Mouse (Mus musculus): ENCODE results near the gene Mief2. TPM values are rescaled to one million over a fixed set of nuclear protein-coding genes. Genes with fewer than 3 reads are reported as not detected.
A peak's percentile ranks its signal among the peaks of the same experiment; 100 is the strongest.

Gene Mief2
- polyA plus RNA-seq, 1 experiment from 2014 or later, result 8.5 TPM

DNA sequence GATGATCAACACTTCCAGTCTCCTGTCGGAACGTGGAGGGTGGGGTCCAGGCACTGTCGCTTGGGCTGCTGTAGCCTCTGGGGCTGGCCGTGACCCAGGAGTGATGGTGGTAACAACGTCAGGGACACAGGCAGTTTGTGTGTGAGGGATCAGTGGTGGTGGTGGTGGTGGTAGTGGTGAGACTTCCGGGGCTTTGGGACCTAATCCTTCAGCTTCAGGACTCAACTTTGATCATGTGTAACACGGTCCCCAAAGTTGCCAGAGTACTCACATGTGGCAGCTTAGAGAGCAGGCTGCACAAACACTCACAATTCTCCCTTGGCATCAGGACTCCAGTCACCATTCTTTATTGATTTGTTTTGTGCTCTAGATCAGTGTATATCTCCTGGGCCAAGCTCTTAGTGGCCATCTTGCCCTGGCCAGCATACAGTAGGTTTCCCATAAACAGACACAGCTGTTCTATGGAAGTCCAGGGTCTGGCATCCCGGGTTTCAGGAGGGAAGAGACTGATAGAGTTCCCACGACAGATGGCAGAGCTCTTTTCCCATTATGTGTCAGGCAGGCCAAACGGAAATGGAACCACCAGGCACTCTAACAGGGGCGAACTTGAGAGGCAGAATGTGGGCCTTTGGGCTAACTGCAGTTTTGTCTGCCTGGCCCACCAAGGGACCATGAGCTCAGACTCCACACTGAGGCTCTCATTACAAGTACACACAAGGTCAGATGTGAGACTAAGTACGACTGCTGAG lies 632 bp upstream of the Mief2 start:
- TF ChIP-seq CTCF (IDR thresholded peaks at IDR 0.05; ENCODE audit: low read depth) (no peak), EP300 (optimal IDR thresholded peaks at IDR 0.05) (no peak)
- 2% methylated on average over 12 of the region's 12 CpGs for WGBS
- H3K4me3 ChIP-seq (ENCODE audit: low read depth, low read length), result peak overlapping the region; percentile 85
- H3K9ac ChIP-seq (ENCODE audit: low read length), result peak overlapping the region; percentile 92
- ATAC-seq (ENCODE audit: low FRiP score, low TSS enrichment) (peak; percentile 1; the same call in 1 of the 2 replicates), DNase-seq (ENCODE audit: low spot score) (no peak)
- peaks cover 20% of the 10 kb centered on the region for H3K36me3 ChIP-seq (ENCODE audit: control insufficient read depth, insufficient read depth, low read length)
- H3K27me3 ChIP-seq (ENCODE audit: control insufficient read depth, insufficient read depth, low read length), result no peaks in the 10 kb centered on the region
- H3K9me3 ChIP-seq (ENCODE audit: control insufficient read depth, low read length), result no peaks in the 10 kb centered on the region
- H3K4me2 ChIP-seq (replicated peaks; ENCODE audit: low read depth), result peak overlapping the region; percentile 71
- no peaks in the 10 kb centered on the region; the same call in 1 of the 2 replicates for H3K4me1 ChIP-seq (replicated peaks; ENCODE audit: control insufficient read depth, insufficient read depth)
- peak overlapping the region; percentile 92 for H3K27ac ChIP-seq (replicated peaks)

DNA sequence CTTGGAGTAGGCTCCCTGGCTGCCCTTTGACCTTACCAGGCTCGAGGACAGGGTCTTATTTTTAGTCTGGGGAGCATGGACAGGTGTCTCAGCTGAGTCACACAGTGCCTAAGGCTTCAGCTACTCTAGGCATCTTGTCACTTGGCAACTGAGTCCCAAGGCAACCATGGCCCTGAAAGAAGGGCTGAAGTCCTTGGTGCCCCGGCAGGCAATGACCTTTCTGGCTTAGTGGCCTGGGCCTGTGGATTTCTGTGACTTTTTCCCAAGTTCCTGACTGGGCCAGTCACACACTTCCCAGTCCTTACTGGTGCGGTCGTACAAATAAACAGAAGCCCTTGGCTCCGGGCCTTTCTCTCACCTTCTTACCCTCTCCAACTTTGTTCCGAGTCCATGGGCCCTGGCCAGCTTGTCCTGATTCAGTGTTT lies 1.0 kb downstream of the Mief2 start:
- TF ChIP-seq CTCF (IDR thresholded peaks at IDR 0.05; ENCODE audit: low read depth), result no peak
- no peak for TF ChIP-seq EP300 (optimal IDR thresholded peaks at IDR 0.05)
- DNase-seq (ENCODE audit: low spot score), result no peak
- peaks cover 8% of the 10 kb centered on the region for H3K36me3 ChIP-seq (ENCODE audit: control insufficient read depth, insufficient read depth, low read length)
- H3K9me3 ChIP-seq (ENCODE audit: control insufficient read depth, low read length), result no peaks in the 10 kb centered on the region
- H3K27me3 ChIP-seq (ENCODE audit: control insufficient read depth, insufficient read depth, low read length), result no peaks in the 10 kb centered on the region
- H3K4me1 ChIP-seq (replicated peaks; ENCODE audit: control insufficient read depth, insufficient read depth), result no peaks in the 10 kb centered on the region; the same call in 1 of the 2 replicates
- 0 out of 2 replicates have a peak overlapping the region, but pooled peaks have one; percentile 85 for H3K4me3 ChIP-seq (ENCODE audit: low read depth, low read length)
- H3K4me2 ChIP-seq (replicated peaks; ENCODE audit: low read depth), result peak overlapping the region; percentile 71
- WGBS, result 61% methylated on average over 6 of the region's 6 CpGs
- peak overlapping the region; percentile 92; the same call in 1 of the 2 replicates for H3K27ac ChIP-seq (replicated peaks)
- H3K9ac ChIP-seq (ENCODE audit: low read length), result no peak overlapping the region
- ATAC-seq (ENCODE audit: low FRiP score, low TSS enrichment), result no peak

DNA sequence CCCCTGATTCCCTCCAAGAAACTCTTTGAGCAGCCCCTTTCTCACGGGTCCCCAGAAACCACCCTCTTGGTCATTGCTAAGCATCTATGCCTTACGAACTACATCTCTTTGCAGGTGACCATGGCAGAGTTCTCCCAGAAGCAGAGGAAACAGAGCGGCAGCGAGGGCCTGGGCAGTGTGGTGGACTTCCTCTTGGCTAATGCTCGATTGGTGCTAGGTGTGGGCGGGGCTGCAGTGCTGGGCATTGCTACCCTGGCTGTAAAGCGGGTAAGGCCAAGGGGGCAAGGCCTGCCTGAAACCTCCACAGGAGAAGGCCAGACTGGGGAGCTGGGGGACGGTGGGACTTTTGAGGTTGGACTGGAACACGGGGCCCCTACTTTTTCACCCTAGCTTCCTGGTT lies 2.0 kb downstream of the Mief2 start:
- Histone ChIP-seq H3K4me1 (replicated peaks; ENCODE audit: control insufficient read depth, insufficient read depth) (no peaks in the 10 kb centered on the region; the same call in 1 of the 2 replicates), H3K36me3 (ENCODE audit: control insufficient read depth, insufficient read depth, low read length) (peaks cover 3% of the 10 kb centered on the region; the same call in 1 of the 2 replicates), H3K27me3 (ENCODE audit: control insufficient read depth, insufficient read depth, low read length) (no peaks in the 10 kb centered on the region), H3K4me3 (ENCODE audit: low read depth, low read length) (no peak overlapping the region), H3K4me2 (replicated peaks; ENCODE audit: low read depth) (no peak overlapping the region), H3K9me3 (ENCODE audit: control insufficient read depth, low read length) (no peaks in the 10 kb centered on the region), H3K27ac (replicated peaks) (no peak overlapping the region), H3K9ac (ENCODE audit: low read length) (no peak overlapping the region)
- no peak for TF ChIP-seq EP300 (optimal IDR thresholded peaks at IDR 0.05)
- no peak for TF ChIP-seq CTCF (IDR thresholded peaks at IDR 0.05; ENCODE audit: low read depth)
- ATAC-seq (ENCODE audit: low FRiP score, low TSS enrichment) (no peak), DNase-seq (ENCODE audit: low spot score) (no peak)
- 83% methylated on average over 9 of the region's 9 CpGs for WGBS

DNA sequence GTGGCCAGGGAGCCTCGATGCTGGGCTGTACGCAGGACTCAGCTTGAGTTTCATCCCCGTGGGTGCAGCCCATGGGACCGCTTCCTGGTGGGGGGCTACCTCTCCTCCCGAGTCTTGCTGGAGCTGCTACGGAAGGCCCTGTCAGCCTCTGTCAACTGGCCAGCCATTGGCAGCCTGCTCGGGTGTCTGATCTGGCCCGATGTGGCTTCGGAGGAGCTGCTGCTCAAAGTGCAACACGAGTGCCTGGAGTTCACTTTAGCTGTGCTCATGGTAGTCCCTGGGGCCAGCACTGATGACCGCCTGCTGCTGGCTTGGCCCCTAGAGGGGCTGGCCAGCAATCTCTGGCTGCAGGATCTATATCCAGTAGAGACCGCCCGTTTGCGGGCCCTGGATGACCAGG lies 3.1 kb downstream of the Mief2 start:
- Histone ChIP-seq H3K9ac (ENCODE audit: low read length) (no peak overlapping the region), H3K27ac (replicated peaks) (no peak overlapping the region), H3K36me3 (ENCODE audit: control insufficient read depth, insufficient read depth, low read length) (peaks cover 3% of the 10 kb centered on the region; the same call in 1 of the 2 replicates), H3K9me3 (ENCODE audit: control insufficient read depth, low read length) (no peaks in the 10 kb centered on the region), H3K4me2 (replicated peaks; ENCODE audit: low read depth) (no peak overlapping the region), H3K4me3 (ENCODE audit: low read depth, low read length) (no peak overlapping the region), H3K27me3 (ENCODE audit: control insufficient read depth, insufficient read depth, low read length) (no peaks in the 10 kb centered on the region), H3K4me1 (replicated peaks; ENCODE audit: control insufficient read depth, insufficient read depth) (no peaks in the 10 kb centered on the region; the same call in 1 of the 2 replicates)
- ATAC-seq (ENCODE audit: low FRiP score, low TSS enrichment), result no peak
- 92% methylated on average over 14 of the region's 14 CpGs for WGBS
- DNase-seq (ENCODE audit: low spot score), result no peak
- TF ChIP-seq CTCF (IDR thresholded peaks at IDR 0.05; ENCODE audit: low read depth) (no peak), EP300 (optimal IDR thresholded peaks at IDR 0.05) (no peak)

DNA sequence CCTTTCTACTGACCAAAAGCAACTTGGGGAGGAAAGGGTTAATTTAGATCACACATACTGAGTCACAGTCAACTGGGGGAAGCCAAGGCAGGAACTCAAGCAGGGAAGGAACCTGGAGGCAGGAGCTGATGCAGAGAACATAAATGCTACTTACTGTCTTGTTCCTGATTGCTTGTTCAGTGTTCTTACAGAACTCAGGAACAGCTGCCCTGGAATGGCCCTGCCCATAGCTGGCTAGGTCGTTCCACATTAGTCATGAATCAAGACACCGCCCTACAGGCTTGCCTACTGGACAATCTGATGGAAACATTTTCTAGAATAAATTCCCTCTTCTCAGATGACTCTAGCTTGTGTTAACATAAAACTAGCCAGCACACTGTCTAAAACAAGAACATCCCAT lies 6.0 kb downstream of the Mief2 start:
- 47% methylated on average over 2 of the region's 2 CpGs for WGBS
- ATAC-seq (ENCODE audit: low FRiP score, low TSS enrichment) (peak; percentile 83), DNase-seq (ENCODE audit: low spot score) (peak; percentile 59)
- Histone ChIP-seq H3K27ac (replicated peaks) (peak overlapping the region; percentile 45), H3K27me3 (ENCODE audit: control insufficient read depth, insufficient read depth, low read length) (no peaks in the 10 kb centered on the region), H3K36me3 (ENCODE audit: control insufficient read depth, insufficient read depth, low read length) (peaks cover 3% of the 10 kb centered on the region), H3K9ac (ENCODE audit: low read length) (no peak overlapping the region), H3K4me1 (replicated peaks; ENCODE audit: control insufficient read depth, insufficient read depth) (no peaks in the 10 kb centered on the region; the same call in 1 of the 2 replicates), H3K9me3 (ENCODE audit: control insufficient read depth, low read length) (no peaks in the 10 kb centered on the region), H3K4me2 (replicated peaks; ENCODE audit: low read depth) (no peak overlapping the region), H3K4me3 (ENCODE audit: low read depth, low read length) (no peak overlapping the region)
- TF ChIP-seq EP300 (optimal IDR thresholded peaks at IDR 0.05) (no peak), CTCF (IDR thresholded peaks at IDR 0.05; ENCODE audit: low read depth) (no peak)

DNA sequence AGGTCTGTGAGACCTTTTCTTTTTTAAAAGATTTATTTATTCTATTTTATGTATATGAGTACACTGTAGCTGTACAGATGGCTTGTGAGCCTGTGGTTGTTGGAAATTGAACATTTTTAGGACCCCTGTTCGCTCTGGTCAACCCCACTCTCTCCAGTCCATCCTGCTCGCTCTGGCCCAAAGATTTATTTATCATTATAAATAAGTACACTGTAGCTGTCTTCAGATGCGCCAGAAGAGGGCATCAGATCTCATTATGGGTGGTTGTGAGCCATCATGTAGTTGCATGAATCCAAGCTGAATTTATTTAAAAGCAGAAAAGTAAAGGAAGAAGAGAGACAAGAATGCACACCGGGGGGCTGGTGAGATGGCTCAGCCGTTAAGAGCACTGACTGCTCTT lies 7.0 kb downstream of the Mief2 start:
- Histone ChIP-seq H3K36me3 (ENCODE audit: control insufficient read depth, insufficient read depth, low read length) (peaks cover 3% of the 10 kb centered on the region), H3K9ac (ENCODE audit: low read length) (no peak overlapping the region), H3K4me1 (replicated peaks; ENCODE audit: control insufficient read depth, insufficient read depth) (no peaks in the 10 kb centered on the region), H3K27ac (replicated peaks) (no peak overlapping the region), H3K9me3 (ENCODE audit: control insufficient read depth, low read length) (no peaks in the 10 kb centered on the region), H3K27me3 (ENCODE audit: control insufficient read depth, insufficient read depth, low read length) (no peaks in the 10 kb centered on the region), H3K4me3 (ENCODE audit: low read depth, low read length) (no peak overlapping the region), H3K4me2 (replicated peaks; ENCODE audit: low read depth) (no peak overlapping the region)
- DNase-seq (ENCODE audit: low spot score) (no peak), ATAC-seq (ENCODE audit: low FRiP score, low TSS enrichment) (no peak)
- WGBS, result 74% methylated on average over 5 of the region's 5 CpGs
- TF ChIP-seq EP300 (optimal IDR thresholded peaks at IDR 0.05), result no peak
- TF ChIP-seq CTCF (IDR thresholded peaks at IDR 0.05; ENCODE audit: low read depth), result peak; percentile 44

All from stomach, postnatal 0 days (tissue).